Comparison of ENCODE assay signal across 8 mouse cellular contexts in the genomic region with DNA sequence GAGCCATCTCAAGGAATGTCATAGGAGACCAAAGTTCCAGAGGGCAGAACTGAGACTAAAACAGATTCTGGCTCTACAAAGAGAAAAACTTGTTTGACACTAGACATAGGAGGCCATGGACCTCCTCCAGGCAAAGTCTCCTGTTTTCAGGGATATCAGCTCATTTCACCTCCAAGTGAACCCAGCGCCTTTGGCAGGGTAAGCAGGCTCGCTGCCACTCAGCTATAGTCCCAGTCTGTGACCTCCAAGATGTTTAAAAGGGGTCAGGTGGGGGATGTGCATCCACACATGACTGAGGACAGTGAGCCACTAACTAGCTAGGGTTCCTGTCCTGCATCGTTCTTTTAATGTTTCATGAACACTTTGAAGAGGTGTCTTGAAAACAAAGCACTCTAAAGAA. TPM values are rescaled to one million over a fixed set of nuclear protein-coding genes. Genes with fewer than 3 reads are reported as not detected.
DNase-seq lines count a peak whose midpoint lies in the region; ATAC-seq and TF ChIP-seq lines count a peak whose summit lies in the region.

No protein-coding gene starts in this region.

- intact Hi-C loops in left cerebral cortex, postnatal 14 days (cut with DNase I) = loop anchor here (5.0 kb wide), 1 partner anchor 60 kb away; a partner anchor contains a TSS

- H3K27me3 ChIP-seq in lung, embryonic 14.5 days (ENCODE audit: insufficient read depth, low read length) = no peaks in the 10 kb centered on the region
- no peaks in the 10 kb centered on the region for H3K27me3 ChIP-seq in neural tube, embryonic 13.5 days

- peaks cover 11% of the 10 kb centered on the region for H3K4me1 ChIP-seq in lung, embryonic 14.5 days (ENCODE audit: insufficient read depth)
- H3K4me1 ChIP-seq in neural tube, embryonic 13.5 days (replicated peaks) = peaks cover 47% of the 10 kb centered on the region

- no peak overlapping the region; the same call in 1 of the 2 replicates for H3K27ac ChIP-seq in lung, embryonic 14.5 days (ENCODE audit: low read depth)
- no peak overlapping the region for H3K27ac ChIP-seq in neural tube, embryonic 13.5 days (replicated peaks)

- H3K36me3 ChIP-seq in lung, embryonic 14.5 days (ENCODE audit: insufficient read depth) = 0 out of 2 replicates have a peak, but pooled peaks cover 4% of the 10 kb centered on the region
- H3K36me3 ChIP-seq in neural tube, embryonic 13.5 days = no peaks in the 10 kb centered on the region

- no peak for TF ChIP-seq CTCF in lung, embryonic 14.5 days (IDR thresholded peaks at IDR 0.05; ENCODE audit: low read depth)

- no peaks in the 10 kb centered on the region for H3K9me3 ChIP-seq in lung, embryonic 14.5 days (ENCODE audit: low read depth, low read length)
- H3K9me3 ChIP-seq in neural tube, embryonic 13.5 days = no peaks in the 10 kb centered on the region

- DNase-seq in lung, embryonic 14.5 days = peak; percentile 11
- no peak for DNase-seq in lung, adult 18-20 months
- DNase-seq in embryo, embryonic 11 days = peak; percentile 24
- peak; percentile 55 for DNase-seq in heart, postnatal 4 days
- DNase-seq in testis, postnatal 14 days (ENCODE audit: low spot score) = no peak
- no peak for DNase-seq in ovary, adult 18-20 months (ENCODE audit: low spot score)
- DNase-seq in left cerebral cortex, postnatal 14 days (ENCODE audit: low spot score in 2 of 2) = no peak

- no peak overlapping the region for H3K4me3 ChIP-seq in lung, embryonic 14.5 days (ENCODE audit: low read depth, low read length)
- H3K4me3 ChIP-seq in neural tube, embryonic 13.5 days = 0 out of 2 replicates have a peak overlapping the region, but pooled peaks have one; percentile 96

- H3K9ac ChIP-seq in lung, embryonic 14.5 days = no peak overlapping the region
- H3K9ac ChIP-seq in neural tube, embryonic 13.5 days = peak overlapping the region; percentile 14; the same call in 1 of the 2 replicates

- 29% methylated on average over 3 of the region's 3 CpGs for WGBS in lung, embryonic 14.5 days
- 64% methylated on average over 3 of the region's 3 CpGs for WGBS in neural tube, embryonic 13.5 days

- no peak for ATAC-seq in lung, embryonic 14.5 days (ENCODE audit: insufficient read depth)
- no peak for ATAC-seq in neural tube, embryonic 13.5 days (ENCODE audit: low read depth)

- no peak overlapping the region; the same call in 1 of the 2 replicates for H3K4me2 ChIP-seq in lung, embryonic 14.5 days
- peak overlapping the region; percentile 78 for H3K4me2 ChIP-seq in neural tube, embryonic 13.5 days

RNA-seq across cellular contexts. Expression of a gene that starts 2.7 kb away (rescaled TPM):
- polyA plus RNA-seq in lung, embryonic 14.5 days (2014; fragmentation: Nextera tagmentation; extraction: Ambion mirVana) = 7.3 and 7.4 TPM in 2 replicates
- 10 to 100 TPM; 57.3 to 58.2 TPM for total RNA-seq in heart, postnatal 4 days (2021)
- 9.0 and 9.3 TPM in 2 replicates for polyA plus RNA-seq in neural tube, embryonic 13.5 days (2015; fragmentation: Nextera tagmentation; extraction: Ambion mirVana)
- total RNA-seq in left cerebral cortex, postnatal 14 days (2021) = 10 to 100 TPM; 49.7 to 50.6 TPM

RNA-seq across cellular contexts. Expression of a gene that starts 49.6 kb away (rescaled TPM):
- polyA plus RNA-seq in lung, embryonic 14.5 days (2014; fragmentation: Nextera tagmentation; extraction: Ambion mirVana) = 28.5 and 30.1 TPM in 2 replicates
- 10 to 100 TPM; 17.5 to 17.6 TPM for total RNA-seq in heart, postnatal 4 days (2021)
- polyA plus RNA-seq in neural tube, embryonic 13.5 days (2015; fragmentation: Nextera tagmentation; extraction: Ambion mirVana) = 34.8 and 40.5 TPM in 2 replicates
- total RNA-seq in left cerebral cortex, postnatal 14 days (2021) = 10 to 100 TPM; 52.6 to 57.6 TPM

Comparison
In these comparisons a context has a peak if more than half of its experiments do, and no peak if none do; other contexts are left out.
1. DNase-seq: peak in lung, embryonic 14.5 days (single experiment), embryo, embryonic 11 days (single experiment) and heart, postnatal 4 days (single experiment); none in lung, adult 18-20 months (0 of 2), testis, postnatal 14 days (single experiment), ovary, adult 18-20 months (single experiment) and left cerebral cortex, postnatal 14 days (0 of 2).